Mouse (Mus musculus): ENCODE data around the gene Nvl. TPM values are rescaled to one million over a fixed set of nuclear protein-coding genes. Genes with fewer than 3 reads are reported as not detected.

Gene Nvl
- polyA plus RNA-seq, 1 experiment from 2014 or later = 13.4 TPM

DNA sequence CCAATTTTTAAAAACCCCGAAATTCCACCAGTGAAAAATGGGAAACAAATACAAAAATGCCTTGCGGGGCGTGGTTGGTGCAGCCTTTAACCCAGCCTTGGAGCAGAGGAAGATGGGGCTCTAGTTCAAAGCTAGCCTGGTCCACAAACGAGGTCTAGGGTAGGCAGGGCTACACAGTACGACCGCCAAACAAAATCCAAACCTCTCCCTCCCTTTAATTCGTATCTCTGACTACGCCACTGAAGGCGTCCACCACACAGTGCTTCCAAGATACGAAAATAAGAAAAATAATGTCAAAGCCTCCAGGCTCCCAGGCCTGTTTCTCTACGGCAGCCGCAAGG lies 425 bp downstream of the Nvl start:
- H3K9me3 ChIP-seq (ENCODE audit: low read length) = no peaks in the 10 kb centered on the region
- H3K36me3 ChIP-seq (ENCODE audit: insufficient read depth, low read length) = no peaks in the 10 kb centered on the region
- peak overlapping the region; percentile 81 for H3K4me3 ChIP-seq (ENCODE audit: low read depth, low read length)
- peak overlapping the region; percentile 39 for H3K9ac ChIP-seq (replicated peaks; ENCODE audit: low read depth)
- DNase-seq (ENCODE audit: low spot score) = no peak
- H3K4me2 ChIP-seq (replicated peaks; ENCODE audit: low read depth, low read length) = peak overlapping the region; percentile 65
- H3K27ac ChIP-seq (ENCODE audit: low read length) = peak overlapping the region; percentile 89
- WGBS = under 1% methylated on average over 12 of the region's 12 CpGs
- peak; percentile 26 for ATAC-seq
- TF ChIP-seq CTCF (IDR thresholded peaks at IDR 0.05) (no peak), EP300 (IDR thresholded peaks at IDR 0.05) (no peak)
- no peaks in the 10 kb centered on the region for H3K27me3 ChIP-seq (replicated peaks; ENCODE audit: insufficient read depth, low read length)
- H3K4me1 ChIP-seq (ENCODE audit: insufficient read depth, low read depth, low read length) = peaks cover 11% of the 10 kb centered on the region; the same call in 1 of the 2 replicates

DNA sequence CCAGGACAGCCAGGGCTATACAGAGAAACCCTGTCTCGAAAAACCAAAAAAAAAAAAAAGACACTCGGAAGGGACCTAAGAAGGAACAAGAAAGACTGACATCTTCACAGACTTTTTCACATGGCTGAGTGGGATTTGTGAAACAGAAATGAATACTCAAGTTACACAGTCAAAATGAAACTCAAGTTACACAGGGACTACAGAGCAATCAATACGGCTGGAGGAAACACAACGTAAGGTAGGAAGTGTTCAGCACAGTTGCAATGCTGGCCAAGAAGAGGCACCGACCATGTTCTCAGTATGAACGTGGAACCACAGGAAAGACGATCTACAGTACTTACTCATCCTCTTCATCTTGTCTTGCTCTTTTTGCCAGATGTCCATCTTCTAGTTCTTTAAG lies 5.3 kb downstream of the Nvl start:
- TF ChIP-seq CTCF (IDR thresholded peaks at IDR 0.05) (no peak), EP300 (IDR thresholded peaks at IDR 0.05) (no peak)
- H3K36me3 ChIP-seq (ENCODE audit: insufficient read depth, low read length) = peaks cover 12% of the 10 kb centered on the region; the same call in 1 of the 2 replicates
- no peaks in the 10 kb centered on the region for H3K9me3 ChIP-seq (ENCODE audit: low read length)
- no peak overlapping the region for H3K4me2 ChIP-seq (replicated peaks; ENCODE audit: low read depth, low read length)
- H3K4me3 ChIP-seq (ENCODE audit: low read depth, low read length) = no peak overlapping the region
- no peaks in the 10 kb centered on the region for H3K4me1 ChIP-seq (ENCODE audit: insufficient read depth, low read depth, low read length)
- no peak overlapping the region for H3K9ac ChIP-seq (replicated peaks; ENCODE audit: low read depth)
- H3K27ac ChIP-seq (ENCODE audit: low read length) = no peak overlapping the region
- ATAC-seq (no peak), DNase-seq (ENCODE audit: low spot score) (no peak)
- H3K27me3 ChIP-seq (replicated peaks; ENCODE audit: insufficient read depth, low read length) = no peaks in the 10 kb centered on the region
- WGBS = 92% methylated on average over 7 of the region's 7 CpGs

DNA sequence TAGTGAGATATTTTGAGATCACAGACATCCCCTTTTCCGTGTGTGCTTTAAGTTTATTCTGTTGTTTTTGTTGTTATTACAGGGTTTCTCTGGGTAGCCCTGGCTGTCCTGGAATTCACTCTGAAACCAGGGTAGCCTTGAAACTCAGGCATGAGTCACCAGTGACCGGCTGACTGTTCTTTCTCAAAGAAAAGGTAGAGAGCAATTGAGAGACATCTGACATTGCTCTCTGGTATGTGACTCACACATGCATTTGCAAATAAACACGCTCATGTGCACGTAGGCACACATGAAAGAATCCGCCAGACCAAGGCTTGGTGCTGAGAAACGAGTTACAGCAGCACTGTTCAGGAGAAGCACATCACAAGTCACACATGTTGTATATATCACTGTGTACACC lies 12.1 kb downstream of the Nvl start:
- ATAC-seq = no peak
- H3K36me3 ChIP-seq (ENCODE audit: insufficient read depth, low read length) = peaks cover 28% of the 10 kb centered on the region; the same call in 1 of the 2 replicates
- WGBS = 89% methylated on average over 6 of the region's 6 CpGs

DNA sequence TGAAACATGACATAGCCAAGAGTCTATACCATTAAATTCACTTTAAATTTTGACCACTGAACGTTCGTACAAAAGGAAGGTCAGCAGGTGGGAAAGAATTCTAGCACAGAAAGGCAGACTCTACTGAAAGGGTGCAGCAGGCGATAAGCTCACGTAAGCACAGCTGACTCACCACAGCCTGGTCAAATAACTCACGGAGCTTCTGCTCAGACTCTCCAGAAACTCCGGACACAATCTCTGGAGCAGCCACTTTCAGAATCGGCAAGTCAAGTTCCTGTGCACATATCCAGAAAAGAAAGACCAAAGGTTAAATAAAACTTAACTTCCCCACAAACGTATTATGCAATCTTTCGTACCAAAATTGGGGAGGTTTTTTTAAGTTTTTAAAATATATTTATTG lies 17.2 kb downstream of the Nvl start:
- Histone ChIP-seq H3K36me3 (ENCODE audit: insufficient read depth, low read length) (peaks cover 30% of the 10 kb centered on the region; the same call in 1 of the 2 replicates), H3K27me3 (replicated peaks; ENCODE audit: insufficient read depth, low read length) (no peaks in the 10 kb centered on the region), H3K9me3 (ENCODE audit: low read length) (no peaks in the 10 kb centered on the region), H3K4me2 (replicated peaks; ENCODE audit: low read depth, low read length) (no peak overlapping the region), H3K4me3 (ENCODE audit: low read depth, low read length) (no peak overlapping the region), H3K27ac (ENCODE audit: low read length) (no peak overlapping the region), H3K9ac (replicated peaks; ENCODE audit: low read depth) (no peak overlapping the region), H3K4me1 (ENCODE audit: insufficient read depth, low read depth, low read length) (no peaks in the 10 kb centered on the region)
- ATAC-seq (no peak), DNase-seq (ENCODE audit: low spot score) (no peak)
- 86% methylated on average over 9 of the region's 9 CpGs for WGBS
- no peak for TF ChIP-seq EP300 (IDR thresholded peaks at IDR 0.05)
- TF ChIP-seq CTCF (IDR thresholded peaks at IDR 0.05) = no peak

More for the DNA sequence above, 12.1 kb downstream of the Nvl start:
- Histone ChIP-seq H3K9ac (replicated peaks; ENCODE audit: low read depth) (no peak overlapping the region), H3K4me1 (ENCODE audit: insufficient read depth, low read depth, low read length) (no peaks in the 10 kb centered on the region), H3K27me3 (replicated peaks; ENCODE audit: insufficient read depth, low read length) (no peaks in the 10 kb centered on the region), H3K4me3 (ENCODE audit: low read depth, low read length) (no peak overlapping the region), H3K4me2 (replicated peaks; ENCODE audit: low read depth, low read length) (no peak overlapping the region), H3K9me3 (ENCODE audit: low read length) (no peaks in the 10 kb centered on the region), H3K27ac (ENCODE audit: low read length) (no peak overlapping the region)
- TF ChIP-seq CTCF (IDR thresholded peaks at IDR 0.05) = no peak
- no peak for TF ChIP-seq EP300 (IDR thresholded peaks at IDR 0.05)
- DNase-seq (ENCODE audit: low spot score) = no peak

DNA sequence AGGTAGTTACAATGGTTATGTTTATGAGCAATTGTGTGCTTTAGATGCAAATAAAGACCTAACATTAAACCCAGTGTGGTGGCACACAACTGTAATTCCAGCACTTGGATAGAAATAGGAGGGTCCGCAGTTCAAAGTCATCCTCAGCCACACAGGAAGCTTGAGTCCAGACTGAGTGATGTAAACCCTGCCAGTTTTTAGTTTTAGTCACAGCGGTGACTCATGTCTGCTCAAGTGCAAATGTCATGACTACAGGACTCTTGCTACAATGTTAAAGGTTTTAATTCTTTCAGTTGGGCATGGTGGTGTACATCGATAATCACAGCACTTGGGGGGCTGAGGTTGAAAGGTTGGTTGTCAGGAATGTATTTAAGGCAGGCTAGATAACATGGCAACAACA lies 18.1 kb downstream of the Nvl start:
- peaks cover 31% of the 10 kb centered on the region; the same call in 1 of the 2 replicates for H3K36me3 ChIP-seq (ENCODE audit: insufficient read depth, low read length)
- WGBS = 97% methylated on average over 3 of the region's 3 CpGs
- H3K4me3 ChIP-seq (ENCODE audit: low read depth, low read length) = no peak overlapping the region
- H3K4me2 ChIP-seq (replicated peaks; ENCODE audit: low read depth, low read length) = no peak overlapping the region
- no peak overlapping the region for H3K27ac ChIP-seq (ENCODE audit: low read length)
- H3K27me3 ChIP-seq (replicated peaks; ENCODE audit: insufficient read depth, low read length) = no peaks in the 10 kb centered on the region
- DNase-seq (ENCODE audit: low spot score) (no peak), ATAC-seq (no peak)
- no peak overlapping the region for H3K9ac ChIP-seq (replicated peaks; ENCODE audit: low read depth)
- no peaks in the 10 kb centered on the region for H3K9me3 ChIP-seq (ENCODE audit: low read length)
- no peak for TF ChIP-seq CTCF (IDR thresholded peaks at IDR 0.05)
- no peak for TF ChIP-seq EP300 (IDR thresholded peaks at IDR 0.05)
- H3K4me1 ChIP-seq (ENCODE audit: insufficient read depth, low read depth, low read length) = no peaks in the 10 kb centered on the region

DNA sequence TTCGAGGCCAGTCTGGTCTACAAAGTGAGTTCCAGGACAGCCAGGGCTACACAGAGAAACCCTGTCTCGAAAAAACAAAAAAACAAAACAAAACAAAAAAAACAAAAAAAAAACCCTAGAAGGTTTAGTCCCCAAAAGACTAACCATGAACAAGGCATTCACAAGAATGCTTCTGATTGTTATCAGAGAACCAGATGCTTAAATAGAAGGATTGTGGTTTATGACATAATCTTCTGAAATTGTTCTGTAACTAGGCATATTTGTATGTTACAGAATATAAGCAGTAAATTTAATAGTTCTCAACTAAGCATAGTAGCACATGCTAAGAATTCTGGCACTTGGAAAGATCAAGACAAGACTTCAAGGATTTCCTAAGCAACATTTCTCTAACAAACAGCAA lies 19.9 kb downstream of the Nvl start:
- Histone ChIP-seq H3K27ac (ENCODE audit: low read length) (no peak overlapping the region), H3K4me2 (replicated peaks; ENCODE audit: low read depth, low read length) (no peak overlapping the region), H3K9me3 (ENCODE audit: low read length) (no peaks in the 10 kb centered on the region), H3K4me1 (ENCODE audit: insufficient read depth, low read depth, low read length) (no peaks in the 10 kb centered on the region), H3K27me3 (replicated peaks; ENCODE audit: insufficient read depth, low read length) (no peaks in the 10 kb centered on the region), H3K9ac (replicated peaks; ENCODE audit: low read depth) (no peak overlapping the region), H3K36me3 (ENCODE audit: insufficient read depth, low read length) (peaks cover 30% of the 10 kb centered on the region), H3K4me3 (ENCODE audit: low read depth, low read length) (no peak overlapping the region)
- ATAC-seq (no peak), DNase-seq (ENCODE audit: low spot score) (no peak)
- no peak for TF ChIP-seq CTCF (IDR thresholded peaks at IDR 0.05)
- TF ChIP-seq EP300 (IDR thresholded peaks at IDR 0.05) = no peak
- WGBS = 93% methylated on average over 2 of the region's 2 CpGs

DNA sequence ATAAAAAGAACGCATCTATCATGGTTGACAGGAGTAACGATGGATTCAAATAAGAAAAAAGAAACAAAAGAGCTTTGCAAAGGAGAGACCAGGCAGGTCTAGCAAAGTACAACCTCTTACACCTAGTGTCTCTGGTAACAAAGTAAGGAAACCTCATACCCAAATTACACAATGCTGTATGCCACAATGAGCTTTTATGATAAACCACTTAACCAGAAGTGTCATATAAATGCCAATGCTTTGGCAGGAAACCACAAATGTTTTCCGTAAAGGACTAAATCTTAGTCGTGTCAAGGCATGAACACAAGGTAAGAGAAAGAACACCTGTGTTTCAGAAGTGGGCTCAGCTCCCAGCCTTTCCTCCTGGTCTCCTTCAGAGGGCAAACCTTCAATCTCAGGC lies 26.9 kb downstream of the Nvl start:
- Histone ChIP-seq H3K4me1 (ENCODE audit: insufficient read depth, low read depth, low read length) (no peaks in the 10 kb centered on the region), H3K27ac (ENCODE audit: low read length) (no peak overlapping the region), H3K4me3 (ENCODE audit: low read depth, low read length) (no peak overlapping the region), H3K9me3 (ENCODE audit: low read length) (no peaks in the 10 kb centered on the region), H3K36me3 (ENCODE audit: insufficient read depth, low read length) (peaks cover 27% of the 10 kb centered on the region), H3K9ac (replicated peaks; ENCODE audit: low read depth) (no peak overlapping the region), H3K27me3 (replicated peaks; ENCODE audit: insufficient read depth, low read length) (no peaks in the 10 kb centered on the region), H3K4me2 (replicated peaks; ENCODE audit: low read depth, low read length) (no peak overlapping the region)
- DNase-seq (ENCODE audit: low spot score) = no peak
- no peak for ATAC-seq
- no peak for TF ChIP-seq EP300 (IDR thresholded peaks at IDR 0.05)
- TF ChIP-seq CTCF (IDR thresholded peaks at IDR 0.05) = no peak
- WGBS = 89% methylated on average over 4 of the region's 4 CpGs

Data from lung, postnatal 0 days (tissue).